Mouse (Mus musculus) liver, adult 2 months (tissue): ENCODE results near the gene Kif1a.

ENCODE experiments used
- CTCF ChIP-seq: fragments of 200-500 bp; IDR thresholded peaks from 2 replicates; pipeline ENCODE4 v1.5.1; 2011; ENCODE audit warnings: low read depth, low read length, control low read depth
- POLR2A ChIP-seq: fragments of 200-500 bp; IDR thresholded peaks from 2 replicates; pipeline ENCODE4 v1.6.1; 2011; ENCODE audit warnings: low read length, control low read depth; ENCODE audit not compliant: insufficient read depth; ENCODE audit errors: extremely low read depth

DNA sequence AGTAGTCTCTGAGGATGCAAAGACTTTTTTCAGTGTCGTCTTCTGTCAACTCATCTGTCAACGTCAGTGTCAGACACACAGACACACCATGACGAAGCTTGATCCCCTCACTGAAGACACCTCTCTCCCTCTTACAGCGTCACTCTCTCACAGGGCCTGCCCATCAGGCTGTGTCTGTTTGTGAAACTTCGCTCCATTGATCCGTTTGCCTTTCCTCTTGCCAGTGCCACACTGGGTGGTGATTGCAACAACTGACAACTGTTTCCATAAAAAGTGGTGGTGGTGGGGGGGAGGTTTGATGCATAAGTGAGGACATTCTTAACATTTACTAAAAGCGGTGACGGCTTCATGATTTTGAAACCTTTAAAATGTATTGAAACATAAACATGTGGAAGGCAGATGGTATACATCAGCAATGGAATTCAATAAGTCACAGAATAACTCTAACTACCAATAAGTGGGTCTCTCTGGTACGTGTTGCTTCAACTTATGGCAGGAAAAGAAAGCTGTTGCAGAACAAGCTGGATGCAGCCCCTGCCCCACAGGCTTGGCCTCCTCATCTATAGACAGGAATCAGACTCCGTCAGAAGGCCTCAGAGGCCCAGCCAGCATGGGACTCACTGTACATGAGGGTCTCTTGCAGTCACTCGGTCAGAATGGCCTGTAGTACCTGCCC, 21.6 kb upstream of the Kif1a start:
- TF ChIP-seq CTCF, result no peak
- TF ChIP-seq POLR2A, result no peak
